Mouse (Mus musculus) kidney, embryonic 16.5 days (tissue): ENCODE results near the gene Mgst3. TPM values are rescaled to one million over a fixed set of nuclear protein-coding genes. Genes with fewer than 3 reads are reported as not detected.
A peak's percentile ranks its signal among the peaks of the same experiment; 100 is the strongest.

Experiments
- ATAC-seq: fragments of 200-750 bp; cut with Nextera tagmentation; 2 replicates; pipeline ENCODE4 v1.8.0; 2017; ENCODE audit warnings: moderate TSS enrichment; ENCODE audit not compliant: low FRiP score, low TSS enrichment
- H3K27ac ChIP-seq: fragments of 300-500 bp; sonication (generic); 2 replicates; pipeline ENCODE4 v1.5.1; 2014; ENCODE audit warnings: low read length
- H3K27me3 ChIP-seq: fragments of 300-500 bp; sonication (generic); 2 replicates; pipeline ENCODE4 v1.6.1; 2014; ENCODE audit warnings: low read length, control low read depth, mixed read lengths; ENCODE audit not compliant: insufficient read depth
- H3K36me3 ChIP-seq: fragments of 300-500 bp; sonication (generic); 2 replicates; pipeline ENCODE4 v1.6.1; 2014; ENCODE audit warnings: low read length, control low read depth, mixed read lengths; ENCODE audit not compliant: insufficient read depth
- H3K4me1 ChIP-seq: fragments of 300-500 bp; sonication (generic); 2 replicates; pipeline ENCODE4 v1.6.1; 2014; ENCODE audit warnings: low read length, control low read depth, mixed read lengths; ENCODE audit not compliant: insufficient read depth
- H3K4me2 ChIP-seq: fragments of 300-500 bp; sonication (generic); replicated peaks from 2 replicates; pipeline ENCODE4 v1.6.1; 2014; ENCODE audit warnings: low read depth, low read length
- H3K4me3 ChIP-seq: fragments of 300-500 bp; sonication (generic); 2 replicates; pipeline ENCODE4 v1.5.1; 2014; ENCODE audit warnings: mild to moderate bottlenecking, low read length
- H3K9ac ChIP-seq: fragments of 300-500 bp; sonication (generic); replicated peaks from 2 replicates; pipeline ENCODE4 v1.6.1; 2014; ENCODE audit warnings: low read length
- H3K9me3 ChIP-seq: fragments of 300-500 bp; sonication (generic); 2 replicates; pipeline ENCODE4 v1.6.1; 2016; ENCODE audit warnings: low read length, control low read depth
- WGBS: fragments of 180-500 bp; shearing (Covaris S2); extraction: QIAGEN DNeasy Blood & Tissue Kit; methylation state at CpG from one replicate; pipeline ENCODE4 v1.1.7; 2014; 5-methylcytosine and 5-hydroxymethylcytosine counted together
- polyA plus RNA-seq: library from polyadenylated mRNA; unstranded; fragments of >200 nt; fragmentation: Nextera tagmentation; extraction: Ambion mirVana; gene quantifications from 2 replicates; pipeline ENCODE4 v1.2.1, GENCODE M21; 2015

Mgst3 gene
- polyA plus RNA-seq, 1 experiment from 2014 or later: 58.0 TPM

DNA sequence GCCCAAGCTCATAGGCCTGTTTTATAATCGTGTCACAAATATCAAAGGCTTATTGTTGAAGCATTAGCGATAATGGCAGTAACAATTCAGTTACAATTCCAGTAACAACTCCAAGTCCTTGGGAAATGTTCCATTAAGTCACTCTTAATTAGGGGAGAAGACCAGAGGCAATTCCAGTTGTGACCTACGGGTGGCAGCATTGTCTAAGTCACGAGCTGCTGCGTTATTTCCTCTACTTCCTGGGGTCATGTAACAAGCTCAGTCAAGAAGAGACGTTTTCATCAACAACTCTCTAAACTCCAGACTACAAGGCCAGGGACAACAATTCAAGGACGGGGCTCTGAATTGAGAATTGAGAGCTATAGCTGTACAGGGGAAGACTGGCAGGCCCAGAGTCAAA, 21.2 kb upstream of the Mgst3 start:
- H3K27me3 ChIP-seq: 0 out of 2 replicates have a peak, but pooled peaks cover 5% of the 10 kb centered on the region
- no peaks in the 10 kb centered on the region for H3K4me1 ChIP-seq
- no peak overlapping the region for H3K4me2 ChIP-seq
- H3K4me3 ChIP-seq: no peak overlapping the region
- H3K9me3 ChIP-seq: no peaks in the 10 kb centered on the region
- ATAC-seq: no peak
- no peak overlapping the region for H3K27ac ChIP-seq
- 3% methylated on average over 7 of the region's 7 CpGs for WGBS
- H3K9ac ChIP-seq: no peak overlapping the region
- no peaks in the 10 kb centered on the region for H3K36me3 ChIP-seq

DNA sequence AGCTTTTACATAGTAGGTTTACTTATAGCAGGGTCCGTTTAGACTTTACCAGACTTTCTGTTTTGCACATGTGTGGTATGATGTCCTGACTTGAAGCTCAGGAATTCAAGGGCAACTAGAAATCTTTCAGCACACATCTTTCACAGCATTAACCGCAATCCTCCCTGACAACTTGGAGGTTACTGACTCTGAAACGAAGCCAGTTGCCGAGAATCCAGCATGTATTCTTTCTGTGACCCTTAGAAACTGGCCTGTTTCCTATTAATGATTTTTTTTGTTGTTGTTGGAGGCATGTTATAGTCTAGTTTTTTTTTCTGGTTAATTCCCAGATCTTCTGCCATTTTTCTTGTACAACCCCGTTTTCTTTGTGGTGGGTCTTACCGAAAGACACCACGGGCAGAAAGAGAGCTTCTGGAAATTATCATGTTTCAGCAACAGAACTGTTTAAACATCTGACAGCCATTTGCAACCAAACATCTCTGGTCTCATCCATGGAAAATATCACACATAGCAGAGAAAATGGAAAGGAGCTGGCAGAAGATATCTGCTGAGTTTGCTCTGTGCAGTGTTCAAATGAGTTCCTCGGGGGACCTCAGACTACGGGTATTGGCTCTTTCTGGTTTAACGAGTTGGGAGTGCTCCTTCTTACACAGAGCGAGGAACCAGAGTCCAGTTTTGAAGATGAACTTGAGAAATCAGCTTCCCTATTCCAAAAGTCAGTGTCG, 18.5 kb upstream of the Mgst3 start:
- H3K27me3 ChIP-seq: peaks cover 10% of the 10 kb centered on the region; the same call in 1 of the 2 replicates
- no peaks in the 10 kb centered on the region for H3K4me1 ChIP-seq
- no peak overlapping the region for H3K4me3 ChIP-seq
- H3K4me2 ChIP-seq: no peak overlapping the region
- 71% methylated on average over 12 of the region's 12 CpGs for WGBS
- H3K27ac ChIP-seq: no peak overlapping the region
- no peak for ATAC-seq
- H3K36me3 ChIP-seq: no peaks in the 10 kb centered on the region
- no peak overlapping the region; the same call in 1 of the 2 replicates for H3K9ac ChIP-seq
- no peaks in the 10 kb centered on the region for H3K9me3 ChIP-seq

DNA sequence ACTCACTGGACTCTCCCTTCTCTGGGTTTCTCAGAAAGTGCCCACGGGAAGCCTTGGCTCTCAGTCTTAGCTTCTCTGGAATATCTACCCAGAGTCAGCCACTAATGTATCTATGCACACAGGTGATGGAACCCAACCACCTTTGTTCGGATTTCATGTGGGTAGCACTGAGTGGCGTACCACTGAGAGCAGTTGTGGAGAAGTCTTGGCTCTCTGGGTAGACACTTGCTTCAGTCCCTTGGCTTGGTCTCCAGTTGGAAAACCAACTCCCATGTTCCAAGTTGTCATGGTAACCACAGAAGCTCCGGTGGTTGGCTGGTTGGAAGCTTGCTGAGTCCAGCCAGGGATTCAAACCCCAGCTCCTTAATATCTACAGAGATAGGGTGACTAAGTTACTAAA, 16.0 kb upstream of the Mgst3 start:
- ATAC-seq: no peak
- no peaks in the 10 kb centered on the region for H3K9me3 ChIP-seq
- no peaks in the 10 kb centered on the region for H3K4me1 ChIP-seq
- no peak overlapping the region for H3K4me3 ChIP-seq
- H3K36me3 ChIP-seq: no peaks in the 10 kb centered on the region
- no peak overlapping the region for H3K4me2 ChIP-seq
- WGBS: 80% methylated on average over 4 of the region's 4 CpGs
- H3K9ac ChIP-seq: no peak overlapping the region
- no peak overlapping the region for H3K27ac ChIP-seq
- H3K27me3 ChIP-seq: peaks cover 14% of the 10 kb centered on the region; the same call in 1 of the 2 replicates

DNA sequence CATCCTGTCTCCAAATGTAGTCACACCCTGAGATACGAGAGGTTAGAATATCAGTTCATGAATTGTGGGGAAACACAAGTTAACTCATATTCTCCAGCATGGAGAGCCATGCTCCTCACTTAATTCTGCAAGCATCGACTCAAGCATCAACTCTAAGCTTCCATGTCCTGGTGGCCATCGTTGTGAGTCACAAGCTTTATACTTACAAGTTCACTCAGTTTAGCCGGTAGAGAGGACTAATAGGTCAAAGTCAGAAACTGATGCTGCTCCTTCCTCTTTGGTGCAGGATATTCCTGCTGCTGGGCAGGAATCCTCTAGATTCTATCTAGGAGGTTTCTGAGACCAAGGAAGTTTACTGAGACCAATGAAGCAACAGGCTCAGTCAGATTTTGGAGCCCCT, 11.6 kb upstream of the Mgst3 start:
- Histone ChIP-seq H3K4me3 (no peak overlapping the region), H3K4me2 (no peak overlapping the region), H3K4me1 (no peaks in the 10 kb centered on the region), H3K9ac (no peak overlapping the region), H3K27me3 (peaks cover 11% of the 10 kb centered on the region; the same call in 1 of the 2 replicates), H3K27ac (no peak overlapping the region), H3K36me3 (no peaks in the 10 kb centered on the region), H3K9me3 (no peaks in the 10 kb centered on the region)
- WGBS: 88% methylated on average over 4 of the region's 4 CpGs
- ATAC-seq: no peak

DNA sequence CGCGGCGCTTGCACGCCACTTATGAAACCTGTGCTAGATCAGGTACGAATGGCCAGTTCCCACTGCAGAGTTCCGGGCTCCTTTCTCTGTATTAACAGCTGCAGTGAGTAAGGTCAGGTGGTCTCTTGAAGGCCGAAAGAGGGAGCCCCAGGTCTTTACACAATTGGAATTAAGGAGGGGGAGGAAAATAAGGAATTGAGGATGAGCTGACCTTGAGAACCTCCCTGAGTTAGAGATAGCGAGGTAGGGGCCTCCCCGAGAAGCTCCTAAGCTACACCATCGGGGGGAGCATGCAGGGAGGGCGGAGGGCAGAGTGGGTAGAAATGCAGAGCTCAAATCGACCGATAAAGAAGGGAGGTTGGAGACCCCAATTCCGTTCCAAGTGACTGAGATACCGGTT, 360 bp downstream of the Mgst3 start:
- 1% methylated on average over 15 of the region's 15 CpGs for WGBS
- ATAC-seq: peak; percentile 56
- H3K27ac ChIP-seq: no peak overlapping the region; the same call in 1 of the 2 replicates

DNA sequence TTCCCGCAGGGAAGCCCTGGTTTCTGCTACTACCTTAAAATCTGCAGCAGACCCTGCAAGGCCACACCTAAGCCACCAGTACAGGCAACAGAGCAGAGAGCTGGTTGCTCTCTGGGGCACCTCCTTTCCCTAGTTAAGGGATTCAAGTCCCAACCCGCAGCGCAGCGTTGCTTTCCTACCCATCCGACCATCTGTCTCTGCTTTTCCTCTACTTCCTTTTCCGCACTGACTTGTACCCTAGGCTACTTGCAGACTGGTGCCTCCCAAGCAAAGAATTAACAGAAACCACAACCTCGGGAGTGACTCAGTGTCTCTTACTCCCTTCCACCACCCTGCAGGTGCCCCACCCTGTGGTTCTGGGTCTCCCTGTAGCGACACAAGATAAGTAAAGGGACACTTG, 954 bp downstream of the Mgst3 start:
- Histone ChIP-seq H3K27me3 (peaks cover 5% of the 10 kb centered on the region), H3K4me1 (peaks cover 10% of the 10 kb centered on the region), H3K9me3 (no peaks in the 10 kb centered on the region), H3K4me2 (peak overlapping the region; percentile 78), H3K27ac (no peak overlapping the region), H3K4me3 (peak overlapping the region; percentile 73), H3K36me3 (no peaks in the 10 kb centered on the region), H3K9ac (peak overlapping the region; percentile 87)
- ATAC-seq: no peak
- WGBS: 7% methylated on average over 8 of the region's 8 CpGs

More for the DNA sequence above, 360 bp downstream of the Mgst3 start:
- H3K4me2 ChIP-seq: peak overlapping the region; percentile 78
- no peaks in the 10 kb centered on the region for H3K9me3 ChIP-seq
- peak overlapping the region; percentile 87 for H3K9ac ChIP-seq
- H3K27me3 ChIP-seq: peaks cover 5% of the 10 kb centered on the region
- H3K4me1 ChIP-seq: peaks cover 10% of the 10 kb centered on the region
- no peaks in the 10 kb centered on the region for H3K36me3 ChIP-seq
- H3K4me3 ChIP-seq: peak overlapping the region; percentile 73

DNA sequence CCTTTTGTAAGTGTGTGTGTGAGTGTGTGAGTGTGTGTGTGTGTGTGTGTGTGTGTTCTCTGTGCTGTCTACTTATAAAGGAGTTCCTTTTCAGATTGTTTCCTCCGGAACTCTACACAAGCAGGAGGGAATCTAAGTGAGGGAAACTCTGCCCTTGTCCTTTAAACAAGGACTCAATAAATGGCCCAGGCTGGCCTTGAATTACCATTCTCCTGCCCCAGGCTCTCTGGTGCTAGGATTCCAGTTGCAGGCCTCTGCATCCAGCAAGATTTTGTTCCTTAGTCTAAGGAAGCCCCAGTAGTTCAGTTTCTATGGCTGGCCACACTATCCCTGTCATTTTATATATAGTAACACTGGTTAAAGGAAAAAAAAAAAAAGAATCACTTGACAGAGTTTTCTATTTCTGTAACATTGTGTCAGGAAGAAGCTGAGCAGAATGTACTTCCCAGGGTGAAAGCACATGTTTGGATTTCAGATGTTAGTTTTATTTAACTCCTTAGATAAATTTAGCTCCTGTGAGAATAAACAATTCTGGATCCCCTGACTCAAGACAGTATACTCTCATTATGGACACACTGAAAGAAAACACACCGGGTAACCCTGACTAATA, 1.5 kb downstream of the Mgst3 start:
- Histone ChIP-seq H3K4me2 (peak overlapping the region; percentile 78), H3K4me1 (peaks cover 10% of the 10 kb centered on the region), H3K27ac (no peak overlapping the region), H3K9me3 (no peaks in the 10 kb centered on the region), H3K9ac (peak overlapping the region; percentile 87; the same call in 1 of the 2 replicates), H3K36me3 (no peaks in the 10 kb centered on the region), H3K4me3 (peak overlapping the region; percentile 73), H3K27me3 (peaks cover 5% of the 10 kb centered on the region)
- 46% methylated on average over 2 of the region's 2 CpGs for WGBS
- ATAC-seq: no peak

DNA sequence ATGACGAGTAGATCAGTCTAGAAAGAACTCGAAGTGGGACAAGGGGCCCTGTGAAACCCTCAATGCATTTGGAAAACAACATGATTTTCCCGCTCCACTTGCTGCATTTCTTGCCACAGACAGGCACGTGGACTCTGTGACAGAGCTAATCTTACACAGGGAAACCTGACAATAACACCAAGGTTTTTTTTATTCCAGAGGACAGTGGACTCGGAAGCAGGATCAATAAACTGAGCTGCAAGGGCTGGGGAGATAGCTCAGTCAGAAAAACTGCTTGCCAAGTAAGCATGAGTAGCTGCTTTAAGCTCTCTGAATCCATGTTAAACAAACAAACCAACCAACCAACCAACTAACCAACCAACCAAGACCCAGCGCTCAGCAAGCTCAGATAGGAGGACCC, 2.4 kb downstream of the Mgst3 start:
- Histone ChIP-seq H3K9me3 (no peaks in the 10 kb centered on the region), H3K27me3 (peaks cover 5% of the 10 kb centered on the region), H3K27ac (no peak overlapping the region), H3K4me2 (no peak overlapping the region), H3K4me1 (peaks cover 10% of the 10 kb centered on the region), H3K4me3 (no peak overlapping the region), H3K36me3 (no peaks in the 10 kb centered on the region), H3K9ac (no peak overlapping the region)
- 78% methylated on average over 6 of the region's 6 CpGs for WGBS
- ATAC-seq: no peak

DNA sequence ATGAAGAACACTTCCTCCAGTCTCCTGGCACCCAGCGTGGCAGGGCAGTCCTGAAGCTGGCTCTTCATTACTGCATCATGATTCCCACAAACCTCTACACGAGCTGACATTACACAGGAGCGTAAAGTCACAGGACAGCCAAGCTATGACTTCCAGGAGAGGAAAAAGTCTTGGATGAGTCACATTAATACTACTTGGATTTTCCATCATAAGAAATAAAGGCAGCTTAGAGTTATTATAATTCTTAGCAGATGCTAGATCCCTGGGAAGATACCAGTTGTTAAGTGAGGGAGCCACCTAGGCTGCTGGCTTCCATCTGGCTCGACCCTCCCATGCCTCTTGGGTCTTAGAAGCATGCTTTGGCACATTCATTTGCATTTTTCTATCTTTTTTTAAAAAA, 3.3 kb downstream of the Mgst3 start:
- 70% methylated on average over 4 of the region's 4 CpGs for WGBS
- H3K27me3 ChIP-seq: peaks cover 5% of the 10 kb centered on the region
- no peak overlapping the region for H3K4me3 ChIP-seq
- no peak overlapping the region for H3K27ac ChIP-seq
- ATAC-seq: no peak
- H3K9ac ChIP-seq: no peak overlapping the region
- no peaks in the 10 kb centered on the region for H3K9me3 ChIP-seq
- no peaks in the 10 kb centered on the region for H3K36me3 ChIP-seq
- H3K4me2 ChIP-seq: no peak overlapping the region
- H3K4me1 ChIP-seq: peaks cover 10% of the 10 kb centered on the region

DNA sequence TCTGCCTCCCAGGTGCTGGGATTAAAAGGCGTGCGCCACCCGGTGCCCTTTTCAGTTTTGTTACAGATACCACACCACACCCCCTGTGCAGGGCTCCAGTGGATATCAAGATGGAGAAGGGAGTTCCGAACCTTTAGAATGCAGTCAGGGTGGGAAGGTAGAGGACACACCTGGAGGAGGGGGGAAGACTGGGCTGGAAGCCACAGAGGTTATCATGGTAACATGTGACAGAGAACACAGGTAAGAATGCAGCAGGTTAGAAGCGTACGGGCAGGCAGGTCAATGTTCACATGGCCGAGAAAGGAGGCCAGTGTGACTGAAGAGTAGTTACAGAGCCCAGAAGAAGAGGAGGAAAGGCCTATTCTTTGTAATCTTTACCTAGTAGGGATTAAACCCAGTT, 4.1 kb downstream of the Mgst3 start:
- Histone ChIP-seq H3K27ac (no peak overlapping the region), H3K4me3 (no peak overlapping the region), H3K4me2 (no peak overlapping the region), H3K9me3 (no peaks in the 10 kb centered on the region), H3K36me3 (no peaks in the 10 kb centered on the region), H3K27me3 (peaks cover 5% of the 10 kb centered on the region), H3K4me1 (peaks cover 10% of the 10 kb centered on the region), H3K9ac (no peak overlapping the region)
- ATAC-seq: no peak
- WGBS: 91% methylated on average over 7 of the region's 7 CpGs
